Mouse (Mus musculus) layer of hippocampus, postnatal 10 days (tissue): Measurements from ENCODE around the gene Plcd1. TPM values are rescaled to one million over a fixed set of nuclear protein-coding genes. Genes with fewer than 3 reads are reported as not detected.

Experiments
- DNase-seq, 2 experiments: peaks; one replicate each; pipeline ENCODE4 v3.0.0; 2021; ENCODE audit warnings: low spot score in 2 of 2
- total RNA-seq, 2 experiments: library from RNA; stranded (reverse); gene quantifications; 2 replicates each; pipeline ENCODE4 v1.2.3; 2021

Gene Plcd1
- total RNA-seq, 2 experiments from 2014 or later: 10.8 to 12.1 TPM

GRCm38 (mm10) chr9:119091581-119092310 lies 1.6 kb downstream of the Plcd1 start:
- DNase-seq: no peak

DNA sequence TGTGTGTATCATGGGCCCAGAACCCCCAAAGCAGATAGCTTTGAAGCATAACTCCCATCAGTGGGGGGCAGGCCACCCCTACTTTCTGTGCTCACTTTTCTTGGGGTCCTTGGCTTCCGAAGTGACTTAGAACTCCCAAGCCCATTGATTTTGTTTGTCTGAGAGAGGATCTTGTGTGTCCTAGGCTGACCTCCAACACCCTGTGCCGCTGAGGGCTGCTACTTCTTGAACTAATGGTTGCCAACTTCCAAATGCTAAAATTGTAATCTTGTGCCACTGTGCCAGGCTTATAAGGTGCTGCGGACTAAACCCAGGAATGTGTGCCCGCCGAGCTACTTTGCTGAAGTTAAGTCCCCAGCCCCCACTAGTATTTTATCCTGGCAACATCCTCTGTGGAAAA lies 2.8 kb downstream of the Plcd1 start:
- no peak for DNase-seq

DNA sequence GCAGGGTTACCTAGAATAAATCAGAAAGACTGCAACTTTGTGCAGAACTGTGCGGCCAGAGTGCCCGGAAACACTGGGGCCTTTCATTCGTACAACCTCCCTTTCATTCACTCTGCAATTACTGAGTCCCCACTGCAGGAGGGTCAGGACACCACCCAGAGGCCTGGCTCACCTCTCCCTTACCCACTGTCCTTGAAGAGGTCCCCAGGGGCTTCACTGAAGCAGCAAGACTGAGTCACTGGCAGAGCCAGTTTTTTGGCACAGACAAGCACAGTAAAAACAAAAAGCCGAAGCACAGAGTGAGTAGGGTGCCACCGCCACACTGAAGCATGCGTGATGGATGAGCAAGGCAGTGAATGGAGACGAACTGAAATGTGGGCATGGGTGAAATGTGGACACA lies 3.9 kb downstream of the Plcd1 start:
- no peak for DNase-seq

- DNase-seq: peak; percentile 80
Observed at GRCm38 (mm10) chr9:119088148-119088801, 5.0 kb downstream of the Plcd1 start.

- no peak for DNase-seq
Observed at GRCm38 (mm10) chr9:119087309-119087708, 6.0 kb downstream of the Plcd1 start.

DNA sequence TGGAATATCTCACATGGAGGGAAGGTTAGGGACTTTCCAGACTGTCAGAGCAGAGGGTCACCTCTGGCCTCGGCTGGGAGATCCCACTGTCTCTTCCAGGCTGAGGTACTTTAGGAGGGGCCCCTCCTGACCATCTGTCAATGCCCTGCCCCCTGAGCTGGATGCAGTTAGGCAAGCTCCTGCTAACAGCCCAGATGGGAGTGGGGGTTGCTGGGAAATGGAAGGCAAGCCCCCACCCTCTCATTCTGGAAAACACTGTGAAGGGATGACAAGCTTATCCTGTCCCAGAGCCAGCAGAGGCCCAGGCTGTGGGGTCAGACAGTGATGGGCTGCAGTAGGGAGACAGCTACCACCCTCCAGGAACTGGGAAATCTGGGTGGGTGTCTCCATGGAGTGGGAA lies 6.9 kb downstream of the Plcd1 start:
- DNase-seq: no peak

DNA sequence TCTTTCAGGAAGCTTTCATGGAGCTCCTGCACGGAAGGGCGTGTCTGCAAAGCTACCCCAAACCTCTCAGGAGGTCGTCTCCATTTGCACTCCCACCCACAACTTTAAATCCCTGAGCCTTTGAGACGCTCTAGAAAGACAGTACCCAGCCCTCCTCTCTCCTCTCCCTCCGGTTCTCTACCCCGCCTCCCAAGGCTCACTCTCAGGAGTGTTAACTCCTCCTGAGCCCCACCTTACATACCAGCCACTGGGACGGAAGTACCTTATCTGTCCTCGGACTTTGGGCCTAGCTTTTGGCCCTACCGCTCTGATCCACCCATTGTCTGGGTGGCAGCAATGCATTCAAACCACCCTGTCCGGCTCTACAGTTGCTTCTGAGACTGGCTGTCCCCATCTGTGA lies 9.3 kb downstream of the Plcd1 start:
- DNase-seq: no peak

DNA sequence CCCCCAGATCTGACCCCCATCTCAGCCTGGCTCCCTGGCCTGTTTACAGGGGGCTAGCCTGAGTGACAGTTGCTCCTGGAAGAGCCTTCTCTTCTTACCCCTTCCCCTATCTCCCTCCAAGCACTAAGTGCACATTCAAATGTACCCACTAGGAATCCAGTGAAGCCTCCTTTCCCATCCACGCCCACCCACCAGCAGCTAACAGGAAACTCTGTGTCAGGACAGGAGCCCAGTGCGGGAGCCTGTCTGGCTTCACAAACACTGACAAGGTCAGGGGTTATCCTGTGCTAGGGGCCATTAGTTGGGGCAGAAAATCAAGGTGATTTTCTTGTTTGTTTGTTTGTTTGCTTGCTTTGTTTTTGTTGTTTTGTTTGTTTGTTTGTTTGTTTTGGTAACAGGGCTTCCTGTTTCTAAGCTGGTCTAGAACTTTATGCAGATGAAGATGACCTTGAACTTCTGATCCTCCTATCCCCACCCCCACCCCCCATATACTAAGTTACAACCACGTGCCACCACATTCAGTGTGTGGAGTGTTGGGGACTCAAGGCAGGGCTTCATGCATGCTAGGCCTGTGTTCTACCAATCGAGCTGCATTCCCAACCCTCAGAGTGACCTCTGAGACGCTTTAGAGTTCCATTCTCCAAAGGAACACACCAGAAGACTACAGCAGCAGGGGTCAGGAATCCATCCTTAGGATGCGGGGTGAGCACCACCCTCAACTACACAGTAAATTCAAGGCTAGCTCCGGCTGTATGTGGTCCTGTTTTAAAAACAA lies 10.5 kb downstream of the Plcd1 start:
- no peak for DNase-seq

DNA sequence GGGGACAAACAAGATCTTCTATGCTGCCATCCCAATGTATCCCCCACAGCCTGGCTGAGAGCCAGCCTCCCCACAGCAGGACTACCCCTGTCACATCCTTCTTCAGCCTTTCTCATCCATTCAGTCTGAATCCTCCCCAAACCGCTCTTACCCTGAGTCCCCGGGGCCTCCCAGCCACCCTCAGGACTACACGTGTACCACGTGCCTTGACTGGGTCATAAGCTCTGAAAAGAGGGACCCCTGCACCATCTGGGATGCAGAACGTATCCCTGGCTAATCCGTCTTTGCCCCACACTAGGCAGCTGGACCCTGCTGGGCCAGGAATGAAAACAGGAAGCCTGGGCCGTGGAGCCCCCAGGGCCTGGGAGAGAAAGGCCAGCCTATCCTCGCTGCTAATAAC lies 11.3 kb downstream of the Plcd1 start:
- no peak for DNase-seq

GRCm38 (mm10) chr9:119080040-119080675 lies 13.1 kb downstream of the Plcd1 start:
- no peak for DNase-seq

DNA sequence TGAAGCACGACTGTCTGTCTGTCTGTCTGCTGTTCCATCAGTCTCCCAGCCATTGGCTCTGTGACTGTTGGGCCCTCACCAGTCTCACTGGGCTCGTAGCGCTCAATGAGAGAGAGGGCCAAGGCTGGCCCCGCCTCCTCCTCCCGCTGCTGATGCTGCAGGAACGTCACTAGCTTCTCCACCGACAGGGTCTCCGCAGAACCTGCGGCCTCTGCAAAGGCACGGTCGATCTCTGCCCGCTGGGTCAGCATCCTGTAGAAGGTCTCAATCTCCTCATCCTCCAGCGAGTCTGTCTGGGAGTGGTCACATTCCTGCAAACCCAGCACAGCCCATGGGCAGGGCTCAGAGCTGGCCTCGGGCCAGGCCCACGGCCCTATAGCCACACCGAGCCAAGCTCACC lies 17.6 kb downstream of the Plcd1 start:
- no peak for DNase-seq

GRCm38 (mm10) chr9:119073184-119073895 lies 20.0 kb downstream of the Plcd1 start:
- DNase-seq: no peak

DNA sequence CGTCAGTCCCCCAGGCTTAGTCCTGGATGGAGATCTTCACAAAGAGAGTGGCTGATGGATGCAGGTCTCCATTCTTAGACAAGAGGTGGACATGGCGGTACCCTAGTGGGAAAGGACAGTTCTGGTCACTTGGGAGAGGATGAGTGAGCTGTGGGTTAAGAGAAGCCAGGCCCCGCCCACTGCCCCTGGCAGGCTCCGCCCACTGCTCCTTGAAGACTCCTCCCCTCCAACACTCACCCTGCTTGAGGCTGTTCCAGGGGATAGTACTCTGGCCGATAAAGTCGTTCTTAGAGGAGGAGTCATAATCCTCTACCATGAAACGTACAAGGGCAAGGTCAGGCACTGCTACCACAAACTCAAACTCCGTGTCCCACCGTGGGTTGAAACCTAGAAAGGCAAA lies 21.5 kb downstream of the Plcd1 start:
- no peak for DNase-seq

DNA sequence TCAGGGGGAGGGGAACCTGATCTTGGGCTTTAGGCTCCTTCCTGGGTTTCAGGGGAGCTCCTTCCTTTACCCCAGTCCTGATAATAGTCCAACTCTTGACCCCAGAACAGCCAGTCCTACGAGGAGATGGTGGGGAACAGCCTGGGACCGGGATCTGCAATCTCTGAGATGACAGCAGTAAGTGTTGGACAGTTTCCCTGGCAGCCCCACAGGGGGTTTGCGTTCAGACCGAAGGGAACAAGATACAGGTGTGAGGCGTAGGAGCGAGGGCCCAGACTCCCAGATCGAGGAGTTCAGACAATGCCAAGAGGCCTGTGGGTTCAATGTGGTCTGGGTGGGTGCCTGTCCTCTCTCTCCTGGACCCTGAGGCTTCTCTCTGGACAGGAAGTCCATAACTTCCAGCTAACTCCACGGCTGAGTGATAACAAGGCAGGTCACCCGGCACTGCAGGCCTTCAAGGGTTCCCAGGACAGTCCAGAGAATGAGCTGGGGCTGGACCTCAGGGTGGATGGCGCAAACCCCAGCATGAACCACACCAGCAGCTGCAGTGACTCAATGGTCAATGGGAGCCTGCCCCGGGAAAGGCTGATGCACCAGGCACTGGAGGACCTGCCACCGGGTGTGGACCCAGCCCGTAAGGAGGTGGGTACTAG lies 23.0 kb downstream of the Plcd1 start:
- no peak for DNase-seq

GRCm38 (mm10) chr9:119068266-119068665 lies 25.0 kb downstream of the Plcd1 start:
- DNase-seq: no peak

DNA sequence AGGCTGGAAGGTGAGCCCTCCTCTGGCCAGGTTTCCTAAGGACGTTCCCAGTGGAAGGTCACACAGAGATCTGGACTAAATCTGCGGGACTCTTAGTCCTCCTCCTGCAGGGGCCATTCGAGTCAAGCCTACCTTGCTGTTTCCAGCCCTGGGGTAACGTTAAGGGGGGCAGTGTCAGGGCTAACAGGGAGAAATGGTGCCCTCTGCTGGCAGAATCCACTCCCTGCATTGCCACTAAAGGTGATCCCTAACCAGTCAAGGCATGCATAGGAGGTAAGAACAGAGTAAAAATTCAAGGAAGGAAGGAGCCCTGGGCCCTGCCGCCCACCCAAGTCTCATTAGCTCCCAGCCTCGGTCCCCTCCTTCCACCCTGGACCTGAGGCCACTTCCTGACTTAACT lies 25.7 kb downstream of the Plcd1 start:
- peak; percentile 88 to 90 for DNase-seq

DNA sequence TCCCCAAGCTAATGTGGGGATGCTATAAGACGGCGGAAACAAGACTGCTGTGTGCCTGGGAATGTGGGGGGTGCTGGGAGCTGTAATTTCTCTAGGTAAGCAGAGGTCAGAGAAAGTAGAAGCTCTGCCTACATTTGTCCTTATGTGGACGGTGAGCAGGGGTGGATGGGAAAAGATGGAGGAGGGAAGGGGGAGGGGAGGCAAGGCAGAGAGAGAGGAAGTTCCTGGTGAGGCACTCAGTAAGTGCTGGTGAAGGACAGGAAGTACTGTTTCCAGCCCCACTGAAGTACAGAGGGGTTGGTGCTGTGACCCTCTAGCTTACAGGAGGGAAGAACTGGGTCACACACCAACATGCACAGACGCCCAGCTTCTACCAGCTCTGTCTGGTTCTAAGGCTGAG lies 29.0 kb downstream of the Plcd1 start:
- DNase-seq: no peak

DNA sequence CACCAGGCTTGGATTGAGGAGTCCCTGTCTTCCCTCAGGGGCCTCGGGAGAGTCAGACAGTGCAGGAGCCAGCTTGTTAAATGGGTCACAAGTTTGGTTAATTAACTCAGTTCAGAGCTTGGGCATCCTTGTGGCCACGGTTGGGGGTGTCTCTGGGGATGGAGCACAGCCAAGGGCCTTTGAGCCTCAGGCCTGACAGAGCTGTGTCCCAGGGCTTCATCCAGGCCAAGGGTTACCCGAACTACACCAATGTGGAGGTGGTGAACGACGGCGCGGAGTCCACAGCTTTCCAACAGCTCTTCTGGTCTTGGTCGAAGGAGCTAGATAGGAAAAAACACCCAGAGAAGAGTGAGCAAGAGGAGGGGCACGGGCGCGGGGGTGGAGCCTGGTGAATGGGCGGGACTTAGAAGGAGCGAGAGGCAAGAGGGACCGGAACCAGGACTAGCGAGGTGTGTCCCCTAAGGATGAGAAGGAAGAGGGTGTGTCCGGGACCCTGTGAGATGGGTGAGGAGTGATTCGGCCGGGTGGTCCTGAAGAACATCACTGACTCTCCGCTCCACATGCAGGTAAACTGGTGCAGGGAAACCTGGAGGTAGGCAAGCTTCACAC lies 30.2 kb downstream of the Plcd1 start:
- no peak for DNase-seq

GRCm38 (mm10) chr9:119060701-119061100 lies 32.6 kb downstream of the Plcd1 start:
- DNase-seq: no peak

- no peak for DNase-seq
Observed at GRCm38 (mm10) chr9:119058245-119058644, 35.1 kb downstream of the Plcd1 start.
